ENCODE assay signal across 8 mouse cellular contexts in the genomic region with DNA sequence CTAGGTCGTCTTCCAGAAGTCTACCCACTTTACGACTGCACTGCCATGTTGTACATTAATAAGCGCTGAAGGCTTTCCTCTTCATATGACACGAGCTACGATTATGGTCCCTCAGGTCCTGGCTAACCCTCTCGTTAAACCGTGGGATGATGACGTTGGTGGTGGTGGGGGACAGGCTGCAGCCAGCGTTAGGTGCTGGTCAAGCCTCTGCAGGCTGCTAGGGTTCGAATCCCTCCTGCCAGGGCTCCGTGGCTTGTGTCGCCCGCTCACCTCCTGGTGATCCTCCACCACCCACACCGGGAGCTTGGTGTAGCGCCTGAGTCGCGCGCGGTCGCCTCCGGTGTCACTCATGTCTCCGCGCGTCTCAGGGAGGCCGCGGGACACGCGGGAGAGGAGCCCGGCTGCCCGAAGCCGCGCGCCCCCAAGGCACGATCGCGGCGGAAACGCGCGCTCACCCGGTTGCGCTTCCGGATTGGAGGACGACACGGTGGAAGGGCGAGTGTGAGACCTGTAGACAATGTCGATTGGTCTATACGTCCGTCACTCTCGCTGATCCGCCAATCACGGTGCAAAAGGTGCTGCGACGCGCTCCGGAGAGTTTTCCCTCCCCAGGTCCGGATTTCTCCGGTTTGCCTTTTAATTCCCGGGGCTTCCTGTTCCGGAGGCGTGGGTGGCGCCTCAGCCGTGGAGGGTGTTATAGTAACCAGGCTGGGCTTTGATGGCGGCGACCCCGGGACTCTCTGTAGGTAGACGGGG. TPM values are rescaled to one million over a fixed set of nuclear protein-coding genes. Genes with fewer than 3 reads are reported as not detected.
DNase-seq lines count a peak whose midpoint lies in the region; ATAC-seq lines count a peak whose summit lies in the region.

TSS of gene 6030458C11Rik (minus strand) at position 453 of the 756 bp plus-strand sequence.
TSS of gene Drosha (plus strand) at position 619 of the 756 bp plus-strand sequence.

- no peaks in the 10 kb centered on the region for H3K27me3 ChIP-seq in heart, embryonic 13.5 days (replicated peaks)
- no peaks in the 10 kb centered on the region for H3K27me3 ChIP-seq in liver, embryonic 12.5 days (replicated peaks)
- no peaks in the 10 kb centered on the region for H3K27me3 ChIP-seq in stomach, embryonic 15.5 days (replicated peaks)

- under 1% methylated on average over 67 of the region's 67 CpGs for WGBS in heart, embryonic 13.5 days
- WGBS in liver, embryonic 12.5 days (ENCODE audit: insufficient replicate concordance) = under 1% methylated on average over 67 of the region's 67 CpGs
- WGBS in stomach, embryonic 15.5 days = under 1% methylated on average over 67 of the region's 67 CpGs

- H3K4me2 ChIP-seq in heart, embryonic 13.5 days = peak within 1 kb of the TSS; percentile 89
- peak within 1 kb of the TSS; percentile 86 for H3K4me2 ChIP-seq in liver, embryonic 12.5 days
- peak within 1 kb of the TSS; percentile 73 for H3K4me2 ChIP-seq in stomach, embryonic 15.5 days

- peak; percentile 99 for ATAC-seq in heart, embryonic 13.5 days (ENCODE audit: extremely low read depth, insufficient number of reproducible peaks, low FRiP score, low TSS enrichment)
- ATAC-seq in liver, embryonic 12.5 days = peak; percentile 96
- peak; percentile 100 for ATAC-seq in stomach, embryonic 15.5 days (ENCODE audit: insufficient read depth, low FRiP score, low read depth)

- H3K4me3 ChIP-seq in brown adipose tissue, adult 24 weeks (ENCODE audit: insufficient read depth, low read depth, low read length) = peak within 1 kb of the TSS; percentile 78
- peak within 1 kb of the TSS; percentile 96 for H3K4me3 ChIP-seq in heart, embryonic 13.5 days
- peak within 1 kb of the TSS; percentile 88 for H3K4me3 ChIP-seq in liver, embryonic 12.5 days
- peak within 1 kb of the TSS; percentile 70 for H3K4me3 ChIP-seq in stomach, embryonic 15.5 days (replicated peaks)

- peaks cover 5% of the 10 kb centered on the region for H3K4me1 ChIP-seq in brown adipose tissue, adult 24 weeks (ENCODE audit: control insufficient read depth, insufficient read depth, insufficient read length, low read length)
- peaks cover 25% of the 10 kb centered on the region for H3K4me1 ChIP-seq in heart, embryonic 13.5 days
- peaks cover 61% of the 10 kb centered on the region for H3K4me1 ChIP-seq in liver, embryonic 12.5 days
- peaks cover 15% of the 10 kb centered on the region for H3K4me1 ChIP-seq in stomach, embryonic 15.5 days

- no peaks in the 10 kb centered on the region for H3K9me3 ChIP-seq in heart, embryonic 13.5 days
- no peaks in the 10 kb centered on the region for H3K9me3 ChIP-seq in liver, embryonic 12.5 days (replicated peaks)
- H3K9me3 ChIP-seq in stomach, embryonic 15.5 days = no peaks in the 10 kb centered on the region

- peak within 1 kb of the TSS; percentile 95 for H3K9ac ChIP-seq in heart, embryonic 13.5 days
- H3K9ac ChIP-seq in liver, embryonic 12.5 days = peak within 1 kb of the TSS; percentile 93
- H3K9ac ChIP-seq in stomach, embryonic 15.5 days = peak within 1 kb of the TSS; percentile 73

- peaks cover 59% of the 10 kb centered on the region for H3K36me3 ChIP-seq in heart, embryonic 13.5 days
- H3K36me3 ChIP-seq in liver, embryonic 12.5 days = peaks cover 62% of the 10 kb centered on the region
- peaks cover 25% of the 10 kb centered on the region; the same call in 1 of the 2 replicates for H3K36me3 ChIP-seq in stomach, embryonic 15.5 days

- peak; percentile 99 for DNase-seq in CD4-positive, CD25-positive, alpha-beta regulatory T cell, adult 2 months (ENCODE audit: low read depth, low spot score)
- peak; percentile 92 for DNase-seq in fat pad, adult 2 months (ENCODE audit: extremely low read depth, low read depth, low spot score)
- peak; percentile 99 for DNase-seq in kidney, postnatal 10 days
- DNase-seq in natural killer cell, adult 2 months (ENCODE audit: low spot score in 2 of 2) = peak; percentile 95 to 96

- peak within 1 kb of the TSS; percentile 30; the same call in 1 of the 2 replicates for H3K27ac ChIP-seq in brown adipose tissue, adult 24 weeks (replicated peaks; ENCODE audit: low read depth, low read length)
- peak within 1 kb of the TSS; percentile 66 for H3K27ac ChIP-seq in heart, embryonic 13.5 days (replicated peaks)
- H3K27ac ChIP-seq in liver, embryonic 12.5 days = peak within 1 kb of the TSS; percentile 96
- H3K27ac ChIP-seq in stomach, embryonic 15.5 days = peak within 1 kb of the TSS; percentile 63

RNA-seq across cellular contexts. Expression of gene 6030458C11Rik, which starts in this region (rescaled TPM):
- polyA plus RNA-seq in brown adipose tissue, adult 24 weeks (2012; ENCODE audit: insufficient read depth, insufficient read length, missing spikeins) = 7.1 and 7.6 TPM in 2 replicates
- polyA plus RNA-seq in heart, embryonic 13.5 days (2015; fragmentation: Nextera tagmentation; extraction: Ambion mirVana) = 26.8 and 27.2 TPM in 2 replicates
- 48.6 and 52.0 TPM in 2 replicates for polyA plus RNA-seq in liver, embryonic 12.5 days (2016; fragmentation: Nextera tagmentation; extraction: Ambion mirVana)
- 37.8 and 38.5 TPM in 2 replicates for polyA plus RNA-seq in stomach, embryonic 15.5 days (2015; fragmentation: Nextera tagmentation; extraction: Ambion mirVana)

RNA-seq across cellular contexts. Expression of gene Drosha, which starts in this region (rescaled TPM):
- polyA plus RNA-seq in brown adipose tissue, adult 24 weeks (2012; ENCODE audit: insufficient read depth, insufficient read length, missing spikeins) = 12.8 and 15.7 TPM in 2 replicates
- 24.4 and 25.5 TPM in 2 replicates for polyA plus RNA-seq in heart, embryonic 13.5 days (2015; fragmentation: Nextera tagmentation; extraction: Ambion mirVana)
- 24.3 and 26.3 TPM in 2 replicates for polyA plus RNA-seq in liver, embryonic 12.5 days (2016; fragmentation: Nextera tagmentation; extraction: Ambion mirVana)
- polyA plus RNA-seq in stomach, embryonic 15.5 days (2015; fragmentation: Nextera tagmentation; extraction: Ambion mirVana) = 28.1 and 31.8 TPM in 2 replicates

Comparison
In these comparisons a context has a peak if more than half of its experiments do, and no peak if none do; other contexts are left out.
1. Peak in every context shown above with its lines: DNase-seq, ATAC-seq, H3K4me3 ChIP-seq and H3K27ac ChIP-seq.
2. H3K27ac ChIP-seq: peak in every context shown above with its lines; median percentile 96 in liver, embryonic 12.5 days; 66 in heart, embryonic 13.5 days; 63 in stomach, embryonic 15.5 days; 30 in brown adipose tissue, adult 24 weeks.